Mouse (Mus musculus) stomach, embryonic 15.5 days (tissue): ENCODE measurements around the gene Nhsl1. TPM values are rescaled to one million over a fixed set of nuclear protein-coding genes. Genes with fewer than 3 reads are reported as not detected.
A peak's percentile ranks its signal among the peaks of the same experiment; 100 is the strongest.
"Not testable (repeated sequence)": the region's sequence is repeated elsewhere in the genome, so short reads cannot be mapped to it uniquely, and the experiment has no call there.

Experiments
- ATAC-seq: fragments of 200-750 bp; cut with Nextera tagmentation; 2 replicates; pipeline ENCODE4 v1.8.0; 2017; ENCODE audit warnings: low read depth, moderate number of reproducible peaks, moderate TSS enrichment; ENCODE audit not compliant: insufficient read depth, low FRiP score
- H3K27ac ChIP-seq: fragments of 300-500 bp; sonication (generic); 2 replicates; pipeline ENCODE4 v1.5.1; 2015; ENCODE audit warnings: mild to moderate bottlenecking, inconsistent platforms
- H3K27me3 ChIP-seq: fragments of 300-500 bp; sonication (generic); replicated peaks from 2 replicates; pipeline ENCODE4 v1.6.1; 2015; ENCODE audit warnings: inconsistent platforms
- H3K36me3 ChIP-seq: fragments of 300-500 bp; sonication (generic); 2 replicates; pipeline ENCODE4 v1.6.1; 2015; ENCODE audit warnings: inconsistent platforms
- H3K4me1 ChIP-seq: fragments of 300-500 bp; sonication (generic); 2 replicates; pipeline ENCODE4 v1.6.1; 2015; ENCODE audit warnings: inconsistent platforms
- H3K4me2 ChIP-seq: fragments of 300-500 bp; sonication (generic); 2 replicates; pipeline ENCODE4 v1.6.1; 2015; ENCODE audit warnings: mild to moderate bottlenecking, inconsistent platforms
- H3K4me3 ChIP-seq: fragments of 300-500 bp; sonication (generic); replicated peaks from 2 replicates; pipeline ENCODE4 v1.5.1; 2015; ENCODE audit warnings: inconsistent platforms
- H3K9ac ChIP-seq: fragments of 300-500 bp; sonication (generic); 2 replicates; pipeline ENCODE4 v1.6.1; 2015; ENCODE audit warnings: inconsistent platforms
- H3K9me3 ChIP-seq: fragments of 300-500 bp; sonication (generic); 2 replicates; pipeline ENCODE4 v1.6.1; 2016; ENCODE audit warnings: inconsistent platforms
- WGBS: fragments of 180-500 bp; shearing (Covaris S2); methylation state at CpG from one replicate; pipeline ENCODE4 v1.1.7; 2015; 5-methylcytosine and 5-hydroxymethylcytosine counted together
- polyA plus RNA-seq: library from polyadenylated mRNA; unstranded; fragments of >200 nt; fragmentation: Nextera tagmentation; extraction: Ambion mirVana; gene quantifications from 2 replicates; pipeline ENCODE4 v1.2.1, GENCODE M21; 2015

Gene Nhsl1
- polyA plus RNA-seq, 1 experiment from 2014 or later = 7.0 TPM

- no peak overlapping the region for H3K4me3 ChIP-seq
- WGBS = 89% methylated on average over 9 of the region's 9 CpGs
- ATAC-seq = no peak
- H3K9me3 ChIP-seq = no peaks in the 10 kb centered on the region
- H3K4me2 ChIP-seq = no peak overlapping the region
- H3K4me1 ChIP-seq = no peaks in the 10 kb centered on the region
- no peaks in the 10 kb centered on the region for H3K27me3 ChIP-seq
- no peaks in the 10 kb centered on the region for H3K36me3 ChIP-seq
- no peak overlapping the region for H3K9ac ChIP-seq
- H3K27ac ChIP-seq = no peak overlapping the region
Observed at GRCm38 (mm10) chr10:18427866-18428265, 109.1 kb downstream of the Nhsl1 start.

GRCm38 (mm10) chr10:18429533-18429932 is 110.7 kb downstream of the Nhsl1 start:
- no peaks in the 10 kb centered on the region for H3K36me3 ChIP-seq
- H3K27me3 ChIP-seq = no peaks in the 10 kb centered on the region
- 94% methylated on average over 3 of the region's 3 CpGs for WGBS
- no peak for ATAC-seq
- 0 out of 2 replicates have a peak, but pooled peaks cover 3% of the 10 kb centered on the region for H3K4me1 ChIP-seq
- H3K9ac ChIP-seq = no peak overlapping the region
- H3K4me2 ChIP-seq = no peak overlapping the region
- no peak overlapping the region for H3K27ac ChIP-seq
- H3K9me3 ChIP-seq = no peaks in the 10 kb centered on the region
- no peak overlapping the region for H3K4me3 ChIP-seq

- Histone ChIP-seq H3K4me1 (0 out of 2 replicates have a peak, but pooled peaks cover 3% of the 10 kb centered on the region), H3K4me3 (no peak overlapping the region), H3K9ac (no peak overlapping the region), H3K27ac (peak overlapping the region; percentile 74; the same call in 1 of the 2 replicates), H3K4me2 (no peak overlapping the region), H3K9me3 (no peaks in the 10 kb centered on the region), H3K27me3 (no peaks in the 10 kb centered on the region), H3K36me3 (no peaks in the 10 kb centered on the region)
- ATAC-seq = peak; percentile 37; the same call in 1 of the 2 replicates
- WGBS = 64% methylated on average over 8 of the region's 8 CpGs
Observed at GRCm38 (mm10) chr10:18430141-18430540, 111.4 kb downstream of the Nhsl1 start.

GRCm38 (mm10) chr10:18430973-18431372 is 112.2 kb downstream of the Nhsl1 start:
- Histone ChIP-seq H3K4me1 (0 out of 2 replicates have a peak, but pooled peaks cover 3% of the 10 kb centered on the region), H3K27ac (peak overlapping the region; percentile 74), H3K9me3 (no peaks in the 10 kb centered on the region), H3K4me3 (peak overlapping the region; percentile 36), H3K9ac (no peak overlapping the region), H3K4me2 (peak overlapping the region; percentile 71), H3K27me3 (no peaks in the 10 kb centered on the region), H3K36me3 (no peaks in the 10 kb centered on the region)
- peak; percentile 81 for ATAC-seq
- WGBS = 4% methylated on average over 18 of the region's 18 CpGs

- H3K4me1 ChIP-seq = 0 out of 2 replicates have a peak, but pooled peaks cover 3% of the 10 kb centered on the region
- H3K27me3 ChIP-seq = no peaks in the 10 kb centered on the region
- 51% methylated on average over 3 of the region's 3 CpGs for WGBS
- no peak overlapping the region for H3K9ac ChIP-seq
- H3K36me3 ChIP-seq = no peaks in the 10 kb centered on the region
- H3K4me2 ChIP-seq = peak overlapping the region; percentile 71; the same call in 1 of the 2 replicates
- H3K9me3 ChIP-seq = no peaks in the 10 kb centered on the region
- peak overlapping the region; percentile 12; the same call in 1 of the 2 replicates for H3K27ac ChIP-seq
- H3K4me3 ChIP-seq = peak overlapping the region; percentile 19; the same call in 1 of the 2 replicates
- no peak for ATAC-seq
Observed at GRCm38 (mm10) chr10:18431546-18431945, 112.8 kb downstream of the Nhsl1 start.

- Histone ChIP-seq H3K36me3 (no peaks in the 10 kb centered on the region), H3K4me3 (no peak overlapping the region), H3K4me1 (0 out of 2 replicates have a peak, but pooled peaks cover 5% of the 10 kb centered on the region), H3K4me2 (peak overlapping the region; percentile 15; the same call in 1 of the 2 replicates), H3K9me3 (no peaks in the 10 kb centered on the region), H3K27ac (peak overlapping the region; percentile 80; the same call in 1 of the 2 replicates), H3K9ac (no peak overlapping the region), H3K27me3 (no peaks in the 10 kb centered on the region)
- 37% methylated on average over 6 of the region's 6 CpGs for WGBS
- no peak for ATAC-seq
Observed at GRCm38 (mm10) chr10:18435454-18435853, 116.7 kb downstream of the Nhsl1 start.

GRCm38 (mm10) chr10:18435938-18436337 is 117.2 kb downstream of the Nhsl1 start:
- Histone ChIP-seq H3K4me2 (peak overlapping the region; percentile 15; the same call in 1 of the 2 replicates), H3K9me3 (no peaks in the 10 kb centered on the region)
- ATAC-seq = peak; percentile 33; the same call in 1 of the 2 replicates

GRCm38 (mm10) chr10:18437584-18437983 is 118.8 kb downstream of the Nhsl1 start:
- no peaks in the 10 kb centered on the region for H3K27me3 ChIP-seq
- no peak overlapping the region for H3K4me2 ChIP-seq
- 0 out of 2 replicates have a peak overlapping the region, but pooled peaks have one; percentile 3 for H3K27ac ChIP-seq
- no peak for ATAC-seq
- H3K9me3 ChIP-seq = no peaks in the 10 kb centered on the region
- no peak overlapping the region for H3K4me3 ChIP-seq
- no peak overlapping the region for H3K9ac ChIP-seq
- H3K36me3 ChIP-seq = no peaks in the 10 kb centered on the region
- 62% methylated on average over 2 of the region's 2 CpGs for WGBS
- 0 out of 2 replicates have a peak, but pooled peaks cover 5% of the 10 kb centered on the region for H3K4me1 ChIP-seq

More at GRCm38 (mm10) chr10:18435938-18436337, 117.2 kb downstream of the Nhsl1 start:
- Histone ChIP-seq H3K36me3 (no peaks in the 10 kb centered on the region), H3K27ac (peak overlapping the region; percentile 80), H3K27me3 (no peaks in the 10 kb centered on the region), H3K4me3 (no peak overlapping the region), H3K9ac (no peak overlapping the region), H3K4me1 (0 out of 2 replicates have a peak, but pooled peaks cover 5% of the 10 kb centered on the region)
- WGBS = 26% methylated on average over 7 of the region's 7 CpGs

- Histone ChIP-seq H3K27ac (no peak overlapping the region), H3K9me3 (no peaks in the 10 kb centered on the region), H3K4me1 (peaks cover 8% of the 10 kb centered on the region), H3K4me3 (no peak overlapping the region), H3K36me3 (no peaks in the 10 kb centered on the region), H3K4me2 (no peak overlapping the region), H3K9ac (no peak overlapping the region), H3K27me3 (no peaks in the 10 kb centered on the region)
- whole genome bisulfite sequencing = 47% methylated on average over 6 of the region's 6 CpGs
- ATAC-seq = no peak
Observed at GRCm38 (mm10) chr10:18445603-18446358, 127.0 kb downstream of the Nhsl1 start.

- Histone ChIP-seq H3K4me3 (no peak overlapping the region), H3K27ac (no peak overlapping the region), H3K9ac (no peak overlapping the region), H3K4me2 (no peak overlapping the region), H3K27me3 (no peaks in the 10 kb centered on the region), H3K9me3 (no peaks in the 10 kb centered on the region), H3K4me1 (peaks cover 8% of the 10 kb centered on the region), H3K36me3 (no peaks in the 10 kb centered on the region)
- no peak for ATAC-seq
- WGBS = 26% methylated on average over 5 of the region's 7 CpGs
Observed at GRCm38 (mm10) chr10:18446359-18446820, 127.6 kb downstream of the Nhsl1 start.

- no peak for ATAC-seq
- Histone ChIP-seq H3K27me3 (no peaks in the 10 kb centered on the region), H3K4me2 (no peak overlapping the region), H3K36me3 (no peaks in the 10 kb centered on the region), H3K27ac (no peak overlapping the region), H3K9me3 (no peaks in the 10 kb centered on the region), H3K9ac (no peak overlapping the region), H3K4me3 (no peak overlapping the region), H3K4me1 (peaks cover 8% of the 10 kb centered on the region)
- 34% methylated on average over 4 of the region's 4 CpGs for WGBS
Observed at GRCm38 (mm10) chr10:18447299-18447698, 128.5 kb downstream of the Nhsl1 start.

GRCm38 (mm10) chr10:18448896-18449295 is 130.1 kb downstream of the Nhsl1 start:
- not testable (repeated sequence) for H3K27ac ChIP-seq, H3K4me2 ChIP-seq, H3K36me3 ChIP-seq, H3K4me3 ChIP-seq, H3K4me1 ChIP-seq, H3K27me3 ChIP-seq, H3K9ac ChIP-seq, H3K9me3 ChIP-seq, ATAC-seq
- 74% methylated on average over 7 of the region's 7 CpGs for WGBS
